Mouse (Mus musculus): ENCODE measurements around the gene Ifna16. TPM values are rescaled to one million over a fixed set of nuclear protein-coding genes. Genes with fewer than 3 reads are reported as not detected.

Gene Ifna16
- polyA plus RNA-seq, 1 experiment, result not detected

DNA sequence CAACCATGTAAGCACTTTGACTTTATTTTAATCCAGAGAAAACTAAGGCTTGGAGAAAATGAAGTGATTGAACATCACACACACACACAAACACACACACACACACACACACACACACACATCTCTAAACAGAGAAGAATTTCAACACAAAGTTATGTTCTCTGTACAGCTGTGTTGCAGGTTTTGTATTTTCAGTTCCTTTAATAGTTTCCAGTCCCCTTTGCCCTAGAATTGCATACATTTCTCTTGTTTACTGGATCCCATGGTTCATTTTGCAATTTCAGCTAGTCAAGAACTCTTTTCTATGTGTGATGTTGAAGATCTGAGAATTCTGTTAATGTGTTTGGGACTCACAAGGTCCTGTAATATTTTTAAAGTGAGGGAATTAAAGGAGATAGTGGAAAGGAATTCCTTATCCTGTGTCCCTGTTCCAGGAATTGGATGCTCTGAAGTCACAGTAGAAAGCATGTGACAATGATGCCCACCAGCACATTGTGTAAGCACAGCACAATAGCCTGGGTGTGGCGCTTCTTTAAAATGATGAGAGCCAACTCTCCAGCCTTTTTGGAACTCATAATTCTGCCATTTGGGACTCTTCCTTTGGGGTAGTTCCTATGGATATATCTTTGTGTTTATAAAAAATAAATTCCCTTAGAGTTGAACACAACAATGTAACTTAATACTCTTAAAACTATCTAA lies 30.6 kb upstream of the Ifna16 start:
- H3K4me3 ChIP-seq (ENCODE audit: extremely low read depth, insufficient read depth, insufficient read length), result no peak overlapping the region
- WGBS, result 89% methylated on average over 1 of the region's 1 CpGs
- H3K36me3 ChIP-seq (ENCODE audit: control insufficient read depth, insufficient read depth, low read length), result no peaks in the 10 kb centered on the region
- H3K27ac ChIP-seq (ENCODE audit: insufficient read depth, low read length), result no peak overlapping the region
- H3K27me3 ChIP-seq (ENCODE audit: control insufficient read depth, insufficient read depth, low read length), result no peaks in the 10 kb centered on the region
- DNase-seq (ENCODE audit: low read depth in 1 of 2, low spot score in 2 of 2), result no peak
- TF ChIP-seq POLR2A (IDR thresholded peaks at IDR 0.05; ENCODE audit: low read depth, low read length) (no peak), CTCF (IDR thresholded peaks at IDR 0.05; ENCODE audit: extremely low read depth, insufficient read depth, insufficient read length, insufficient replicate concordance) (no peak)
- H3K4me1 ChIP-seq (ENCODE audit: control insufficient read depth, insufficient read depth, insufficient read length), result peaks cover 6% of the 10 kb centered on the region

DNA sequence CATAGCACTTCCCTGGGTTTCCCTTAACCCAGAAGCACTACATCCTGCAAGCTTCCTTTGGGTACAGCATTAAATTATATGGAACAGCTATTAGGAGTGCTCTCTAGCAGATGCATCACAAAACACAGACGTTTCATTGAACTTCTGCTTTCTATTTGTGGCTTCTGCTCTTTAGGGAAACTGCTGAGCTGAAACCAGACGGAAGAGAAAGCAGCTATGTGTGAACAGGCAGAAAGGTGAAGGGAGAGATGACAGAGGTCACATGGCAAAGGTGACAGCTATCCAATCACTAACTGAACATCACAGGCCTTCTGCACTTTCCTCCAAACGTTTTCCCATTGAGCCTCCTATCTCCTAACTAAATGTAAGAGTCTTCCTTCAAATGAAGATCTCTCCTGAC lies 29.2 kb upstream of the Ifna16 start:
- H3K4me3 ChIP-seq (ENCODE audit: extremely low read depth, insufficient read depth, insufficient read length), result no peak overlapping the region
- WGBS, result 5% methylated on average over 3 of the region's 3 CpGs
- TF ChIP-seq POLR2A (IDR thresholded peaks at IDR 0.05; ENCODE audit: low read depth, low read length) (no peak), CTCF (IDR thresholded peaks at IDR 0.05; ENCODE audit: extremely low read depth, insufficient read depth, insufficient read length, insufficient replicate concordance) (no peak)
- H3K36me3 ChIP-seq (ENCODE audit: control insufficient read depth, insufficient read depth, low read length), result no peaks in the 10 kb centered on the region
- peaks cover 6% of the 10 kb centered on the region for H3K4me1 ChIP-seq (ENCODE audit: control insufficient read depth, insufficient read depth, insufficient read length)
- H3K27ac ChIP-seq (ENCODE audit: insufficient read depth, low read length), result no peak overlapping the region
- no peaks in the 10 kb centered on the region for H3K27me3 ChIP-seq (ENCODE audit: control insufficient read depth, insufficient read depth, low read length)
- peak in 1 of 2 experiments; percentile 35 for DNase-seq (ENCODE audit: low read depth in 1 of 2, low spot score in 2 of 2)

DNA sequence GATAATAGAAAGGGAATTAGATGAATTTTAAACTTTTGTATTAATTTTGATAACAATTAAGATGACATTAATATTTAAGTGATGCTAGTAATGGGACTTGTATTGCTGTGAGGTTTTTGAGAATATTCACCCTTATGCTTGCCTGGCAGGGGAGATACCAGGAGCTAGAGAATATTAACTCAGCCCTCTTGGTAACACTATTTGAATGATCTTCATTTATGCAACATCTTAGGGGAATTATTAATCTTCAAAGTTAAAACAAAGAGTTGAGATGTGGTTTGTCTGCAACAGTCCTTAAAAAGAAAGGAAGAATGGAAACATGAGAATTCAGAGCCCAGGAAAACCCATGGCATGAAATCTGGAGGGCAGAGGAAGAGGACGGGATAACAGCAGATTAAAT lies 22.6 kb upstream of the Ifna16 start:
- Histone ChIP-seq H3K27me3 (ENCODE audit: control insufficient read depth, insufficient read depth, low read length) (peaks cover 1% of the 10 kb centered on the region; the same call in 1 of the 2 replicates), H3K27ac (ENCODE audit: insufficient read depth, low read length) (no peak overlapping the region), H3K4me3 (ENCODE audit: extremely low read depth, insufficient read depth, insufficient read length) (no peak overlapping the region), H3K4me1 (ENCODE audit: control insufficient read depth, insufficient read depth, insufficient read length) (no peaks in the 10 kb centered on the region), H3K36me3 (ENCODE audit: control insufficient read depth, insufficient read depth, low read length) (no peaks in the 10 kb centered on the region)
- TF ChIP-seq POLR2A (IDR thresholded peaks at IDR 0.05; ENCODE audit: low read depth, low read length), result no peak
- TF ChIP-seq CTCF (IDR thresholded peaks at IDR 0.05; ENCODE audit: extremely low read depth, insufficient read depth, insufficient read length, insufficient replicate concordance), result no peak
- DNase-seq (ENCODE audit: low read depth in 1 of 2, low spot score in 2 of 2), result no peak
- WGBS, result 89% methylated on average over 1 of the region's 1 CpGs

DNA sequence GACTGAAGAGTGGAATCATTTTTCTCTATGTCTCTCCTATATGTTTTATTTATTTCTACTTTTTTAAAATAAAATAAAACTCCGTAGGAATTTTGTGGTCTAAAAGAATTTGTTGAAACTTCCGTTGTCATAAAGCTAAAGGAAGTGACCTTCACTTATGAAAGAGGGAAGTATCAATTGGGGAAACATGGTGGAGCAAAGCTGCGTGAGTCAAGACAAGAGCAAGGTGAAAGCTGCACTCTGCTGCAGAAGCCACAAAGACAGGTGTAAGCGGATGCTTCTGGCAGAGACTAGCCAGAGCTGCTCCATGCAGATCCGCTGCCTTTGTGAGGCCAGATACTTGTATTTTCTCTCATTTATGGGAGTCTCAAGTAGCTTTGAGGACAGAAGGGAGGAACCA lies 22.1 kb upstream of the Ifna16 start:
- no peak for TF ChIP-seq CTCF (IDR thresholded peaks at IDR 0.05; ENCODE audit: extremely low read depth, insufficient read depth, insufficient read length, insufficient replicate concordance)
- no peak for TF ChIP-seq POLR2A (IDR thresholded peaks at IDR 0.05; ENCODE audit: low read depth, low read length)
- DNase-seq (ENCODE audit: low read depth in 1 of 2, low spot score in 2 of 2), result no peak
- WGBS, result 14% methylated on average over 5 of the region's 5 CpGs
- Histone ChIP-seq H3K36me3 (ENCODE audit: control insufficient read depth, insufficient read depth, low read length) (no peaks in the 10 kb centered on the region), H3K27me3 (ENCODE audit: control insufficient read depth, insufficient read depth, low read length) (peaks cover 1% of the 10 kb centered on the region; the same call in 1 of the 2 replicates), H3K4me3 (ENCODE audit: extremely low read depth, insufficient read depth, insufficient read length) (no peak overlapping the region), H3K4me1 (ENCODE audit: control insufficient read depth, insufficient read depth, insufficient read length) (no peaks in the 10 kb centered on the region), H3K27ac (ENCODE audit: insufficient read depth, low read length) (no peak overlapping the region)

DNA sequence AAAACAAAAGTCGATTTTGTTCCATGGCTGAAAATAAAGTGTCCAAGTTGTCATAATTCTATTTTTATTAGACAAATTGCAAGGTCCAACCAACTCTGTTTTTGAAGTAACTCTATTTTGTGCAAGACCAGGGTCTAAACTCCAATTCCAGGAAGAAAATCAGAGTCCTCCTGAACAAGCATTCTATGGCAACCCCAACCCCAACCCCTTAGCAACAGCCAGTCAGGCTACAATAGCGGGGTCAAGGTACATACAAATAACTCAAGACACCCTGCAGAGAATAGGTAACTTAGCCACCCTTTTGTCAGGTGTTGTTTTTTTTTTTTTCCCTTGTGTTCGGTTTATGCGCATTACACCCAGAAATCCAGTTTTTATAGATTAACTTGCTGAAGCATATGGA lies 21.0 kb upstream of the Ifna16 start:
- WGBS, result 70% methylated on average over 4 of the region's 4 CpGs
- TF ChIP-seq CTCF (IDR thresholded peaks at IDR 0.05; ENCODE audit: extremely low read depth, insufficient read depth, insufficient read length, insufficient replicate concordance) (no peak), POLR2A (IDR thresholded peaks at IDR 0.05; ENCODE audit: low read depth, low read length) (no peak)
- no peaks in the 10 kb centered on the region for H3K36me3 ChIP-seq (ENCODE audit: control insufficient read depth, insufficient read depth, low read length)
- H3K4me1 ChIP-seq (ENCODE audit: control insufficient read depth, insufficient read depth, insufficient read length), result no peaks in the 10 kb centered on the region
- no peak for DNase-seq (ENCODE audit: low read depth in 1 of 2, low spot score in 2 of 2)
- peaks cover 1% of the 10 kb centered on the region; the same call in 1 of the 2 replicates for H3K27me3 ChIP-seq (ENCODE audit: control insufficient read depth, insufficient read depth, low read length)
- no peak overlapping the region for H3K4me3 ChIP-seq (ENCODE audit: extremely low read depth, insufficient read depth, insufficient read length)
- no peak overlapping the region for H3K27ac ChIP-seq (ENCODE audit: insufficient read depth, low read length)

DNA sequence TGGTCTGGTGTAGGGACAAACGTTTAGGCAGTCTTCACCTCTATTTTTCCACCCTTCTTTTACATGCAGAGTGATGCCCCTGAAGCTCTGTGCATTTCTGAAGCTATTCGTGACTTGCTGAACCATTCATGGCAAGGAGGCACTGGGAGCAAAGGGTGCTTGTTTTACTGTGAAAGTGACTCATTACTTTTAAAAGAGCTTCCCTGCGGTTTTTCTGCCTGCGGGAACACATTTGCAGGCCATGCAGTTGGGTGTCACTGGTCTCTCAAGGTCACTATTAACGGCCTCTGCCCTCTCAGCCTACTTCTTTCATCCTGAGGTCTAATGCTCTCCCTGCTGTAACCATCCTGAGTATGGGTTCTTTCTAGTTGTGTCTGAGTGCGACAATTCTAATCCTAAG lies 20.4 kb upstream of the Ifna16 start:
- DNase-seq (ENCODE audit: low read depth in 1 of 2, low spot score in 2 of 2), result no peak
- no peak overlapping the region for H3K4me3 ChIP-seq (ENCODE audit: extremely low read depth, insufficient read depth, insufficient read length)
- H3K27me3 ChIP-seq (ENCODE audit: control insufficient read depth, insufficient read depth, low read length), result peaks cover 1% of the 10 kb centered on the region; the same call in 1 of the 2 replicates
- H3K36me3 ChIP-seq (ENCODE audit: control insufficient read depth, insufficient read depth, low read length), result no peaks in the 10 kb centered on the region
- 68% methylated on average over 6 of the region's 6 CpGs for WGBS
- H3K4me1 ChIP-seq (ENCODE audit: control insufficient read depth, insufficient read depth, insufficient read length), result no peaks in the 10 kb centered on the region
- H3K27ac ChIP-seq (ENCODE audit: insufficient read depth, low read length), result no peak overlapping the region
- no peak for TF ChIP-seq POLR2A (IDR thresholded peaks at IDR 0.05; ENCODE audit: low read depth, low read length)
- TF ChIP-seq CTCF (IDR thresholded peaks at IDR 0.05; ENCODE audit: extremely low read depth, insufficient read depth, insufficient read length, insufficient replicate concordance), result no peak

DNA sequence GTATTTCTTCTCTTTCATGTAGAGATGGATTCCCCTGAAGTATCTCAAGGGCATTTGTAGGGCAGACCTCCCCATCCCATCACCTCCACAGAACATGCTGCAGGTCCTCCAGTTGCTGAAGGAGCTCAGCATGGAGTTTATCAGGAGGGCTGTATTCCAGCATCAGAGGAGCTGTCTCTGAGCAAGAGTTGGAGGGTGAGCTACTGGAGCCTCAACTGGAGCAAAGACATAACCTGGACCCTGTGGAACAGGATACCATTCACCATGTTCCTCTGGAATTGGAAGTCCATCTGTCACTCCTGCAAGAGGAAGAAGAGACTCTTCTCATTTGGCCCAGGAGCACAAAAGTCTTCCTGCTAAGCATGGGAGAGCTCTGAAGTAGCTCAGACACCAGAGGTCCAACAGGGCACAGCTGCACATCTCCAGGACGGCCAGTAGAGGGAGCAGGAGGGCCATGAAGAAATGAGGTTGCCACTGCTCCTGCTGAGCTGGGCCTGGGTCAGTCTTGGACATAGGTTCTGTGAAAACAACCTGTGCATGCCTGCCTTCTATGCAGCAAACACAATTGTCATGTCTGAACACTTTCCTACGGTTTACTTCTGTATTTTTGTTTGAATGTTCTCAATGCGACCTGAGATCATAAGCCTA lies 19.6 kb upstream of the Ifna16 start:
- no peaks in the 10 kb centered on the region for H3K4me1 ChIP-seq (ENCODE audit: control insufficient read depth, insufficient read depth, insufficient read length)
- H3K27ac ChIP-seq (ENCODE audit: insufficient read depth, low read length), result no peak overlapping the region
- peaks cover 1% of the 10 kb centered on the region; the same call in 1 of the 2 replicates for H3K27me3 ChIP-seq (ENCODE audit: control insufficient read depth, insufficient read depth, low read length)
- 32% methylated on average over 3 of the region's 3 CpGs for WGBS
- DNase-seq (ENCODE audit: low read depth in 1 of 2, low spot score in 2 of 2), result peak in 1 of 2 experiments; percentile 75
- no peaks in the 10 kb centered on the region for H3K36me3 ChIP-seq (ENCODE audit: control insufficient read depth, insufficient read depth, low read length)
- no peak overlapping the region for H3K4me3 ChIP-seq (ENCODE audit: extremely low read depth, insufficient read depth, insufficient read length)
- TF ChIP-seq POLR2A (IDR thresholded peaks at IDR 0.05; ENCODE audit: low read depth, low read length) (no peak), CTCF (IDR thresholded peaks at IDR 0.05; ENCODE audit: extremely low read depth, insufficient read depth, insufficient read length, insufficient replicate concordance) (peak; percentile 99)
